Mouse (Mus musculus) hindbrain, embryonic 12.5 days (tissue): ENCODE measurements around the gene Cnr1. TPM values are rescaled to one million over a fixed set of nuclear protein-coding genes. Genes with fewer than 3 reads are reported as not detected.

Source experiments
- ATAC-seq: fragments of 200-750 bp; cut with Nextera tagmentation; 2 replicates; pipeline ENCODE4 v1.8.0; 2017; ENCODE audit warnings: moderate TSS enrichment; ENCODE audit not compliant: low FRiP score
- H3K27ac ChIP-seq: fragments of 300-500 bp; sonication (generic); 2 replicates; pipeline ENCODE4 v1.5.1; 2016; ENCODE audit warnings: mild to moderate bottlenecking
- H3K27me3 ChIP-seq: fragments of 300-500 bp; sonication (generic); 2 replicates; pipeline ENCODE4 v1.6.1; 2016; ENCODE audit warnings: mild to moderate bottlenecking
- H3K36me3 ChIP-seq: fragments of 300-500 bp; sonication (generic); 2 replicates; pipeline ENCODE4 v1.6.1; 2016; ENCODE audit warnings: mild to moderate bottlenecking
- H3K4me1 ChIP-seq: fragments of 300-500 bp; sonication (generic); 2 replicates; pipeline ENCODE4 v1.6.1; 2016
- H3K4me2 ChIP-seq: fragments of 300-500 bp; sonication (generic); replicated peaks from 2 replicates; pipeline ENCODE4 v1.6.1; 2016; ENCODE audit warnings: mild to moderate bottlenecking
- H3K4me3 ChIP-seq: fragments of 300-500 bp; sonication (generic); 2 replicates; pipeline ENCODE4 v1.5.1; 2016; ENCODE audit warnings: mild to moderate bottlenecking
- H3K9ac ChIP-seq: fragments of 300-500 bp; sonication (generic); 2 replicates; pipeline ENCODE4 v1.6.1; 2016; ENCODE audit warnings: mild to moderate bottlenecking, moderate library complexity
- H3K9me3 ChIP-seq: fragments of 300-500 bp; sonication (generic); replicated peaks from 2 replicates; pipeline ENCODE4 v1.6.1; 2016; ENCODE audit warnings: mild to moderate bottlenecking
- WGBS: fragments of 180-500 bp; shearing (Covaris S2); methylation state at CpG from one replicate; pipeline ENCODE4 v1.1.7; 2016; 5-methylcytosine and 5-hydroxymethylcytosine counted together
- polyA plus RNA-seq: library from polyadenylated mRNA; unstranded; fragments of >200 nt; fragmentation: Nextera tagmentation; extraction: Ambion mirVana; gene quantifications from 2 replicates; pipeline ENCODE4 v1.2.1, GENCODE M21; 2016

Cnr1 gene
- polyA plus RNA-seq, 1 experiment from 2014 or later = 40.6 TPM

DNA sequence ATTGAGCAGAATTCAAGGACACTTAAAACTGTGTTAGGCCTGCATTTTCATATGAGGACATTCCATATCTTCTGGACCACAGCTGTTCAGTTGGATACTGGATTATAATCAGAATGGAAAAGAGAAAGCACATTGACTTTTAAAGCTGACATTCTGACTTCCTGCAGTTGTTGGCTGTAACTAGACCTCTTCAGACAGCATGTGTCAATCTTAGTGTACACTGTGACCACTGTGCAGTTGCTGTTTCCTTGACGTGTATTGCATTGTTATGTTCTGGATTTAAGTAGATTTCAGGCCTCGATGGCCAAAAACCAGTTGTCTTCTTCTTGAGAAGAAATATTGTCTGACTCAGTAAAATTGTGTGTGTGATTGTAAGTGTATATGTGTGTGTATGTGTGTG lies 21.3 kb downstream of the Cnr1 start:
- 90% methylated on average over 2 of the region's 2 CpGs for WGBS

DNA sequence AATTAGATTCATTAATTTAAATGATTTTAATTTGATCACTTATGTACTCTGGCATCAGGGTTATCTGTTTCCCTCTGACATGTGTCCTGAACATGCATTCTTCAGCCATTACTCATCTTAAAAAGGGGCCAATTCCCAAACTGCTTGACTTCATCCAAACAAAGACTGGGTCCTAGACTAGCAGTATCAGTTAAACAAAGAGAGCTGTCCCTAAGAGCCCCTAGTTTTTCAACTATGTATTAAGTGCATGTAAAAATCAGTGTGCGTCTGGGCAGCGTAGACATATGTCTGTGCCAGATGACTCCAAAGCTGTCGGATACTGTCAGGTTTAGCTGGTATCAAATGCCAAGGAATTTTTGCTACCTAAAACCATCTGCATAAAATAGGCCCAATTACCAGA lies 23.2 kb downstream of the Cnr1 start:
- peaks cover 2% of the 10 kb centered on the region; the same call in 1 of the 2 replicates for H3K4me1 ChIP-seq
- H3K4me2 ChIP-seq = no peak overlapping the region
- no peak for ATAC-seq
- no peaks in the 10 kb centered on the region for H3K9me3 ChIP-seq
- no peaks in the 10 kb centered on the region for H3K27me3 ChIP-seq
- no peak overlapping the region for H3K27ac ChIP-seq
- no peak overlapping the region for H3K9ac ChIP-seq
- H3K36me3 ChIP-seq = peaks cover 15% of the 10 kb centered on the region
- WGBS = 63% methylated on average over 3 of the region's 3 CpGs
- H3K4me3 ChIP-seq = no peak overlapping the region

More for the DNA sequence above, 21.3 kb downstream of the Cnr1 start:
- H3K9me3 ChIP-seq = no peaks in the 10 kb centered on the region
- ATAC-seq = no peak
- no peak overlapping the region for H3K9ac ChIP-seq
- no peak overlapping the region for H3K4me3 ChIP-seq
- no peak overlapping the region for H3K4me2 ChIP-seq
- H3K27ac ChIP-seq = no peak overlapping the region
- peaks cover 15% of the 10 kb centered on the region for H3K36me3 ChIP-seq
- peaks cover 5% of the 10 kb centered on the region; the same call in 1 of the 2 replicates for H3K4me1 ChIP-seq
- no peaks in the 10 kb centered on the region for H3K27me3 ChIP-seq

DNA sequence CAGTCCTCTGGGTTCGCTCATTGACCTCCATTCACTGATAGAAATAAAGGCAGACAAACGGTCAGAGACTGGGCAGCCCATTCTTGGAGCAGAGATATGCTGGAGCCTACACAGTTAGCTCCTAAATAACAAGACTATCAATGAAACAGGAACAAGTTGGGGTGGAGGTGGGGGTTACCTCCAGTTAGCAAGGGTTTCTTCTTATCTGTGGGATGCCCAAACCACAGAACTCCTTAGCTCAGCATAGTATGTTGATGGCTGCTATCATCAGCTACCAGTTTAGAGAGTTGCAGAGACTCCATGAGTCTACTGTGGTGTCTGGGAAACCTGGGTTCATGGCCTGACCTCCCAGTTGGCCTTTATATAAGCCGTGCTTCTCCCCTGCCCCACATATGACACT lies 33.0 kb downstream of the Cnr1 start:
- H3K4me2 ChIP-seq = no peak overlapping the region
- 86% methylated on average over 3 of the region's 3 CpGs for WGBS
- H3K4me1 ChIP-seq = peaks cover 3% of the 10 kb centered on the region; the same call in 1 of the 2 replicates
- no peaks in the 10 kb centered on the region for H3K36me3 ChIP-seq
- no peak overlapping the region for H3K4me3 ChIP-seq
- H3K27ac ChIP-seq = no peak overlapping the region
- no peaks in the 10 kb centered on the region for H3K27me3 ChIP-seq
- 0 out of 2 replicates have a peak, but pooled peaks cover 4% of the 10 kb centered on the region for H3K9me3 ChIP-seq
- ATAC-seq = no peak
- H3K9ac ChIP-seq = no peak overlapping the region

DNA sequence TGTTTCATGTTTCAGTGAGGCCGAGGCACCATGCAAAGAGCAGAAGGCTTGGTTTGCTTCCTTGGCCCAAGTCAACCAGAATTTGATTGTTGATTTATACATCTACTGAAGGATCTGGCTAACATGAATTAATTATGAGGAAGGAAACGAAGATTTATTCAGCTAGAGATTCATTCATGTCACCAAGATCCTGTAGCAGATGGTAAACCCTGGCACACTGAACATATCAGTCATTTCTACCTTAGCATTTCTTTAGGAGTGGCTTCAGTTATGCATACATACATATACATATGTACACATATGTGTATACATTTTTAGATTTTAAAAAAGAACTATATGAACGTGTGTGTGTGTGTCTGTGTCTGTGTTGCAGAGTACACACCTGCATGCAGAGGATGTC lies 34.1 kb downstream of the Cnr1 start:
- Histone ChIP-seq H3K9ac (no peak overlapping the region), H3K27ac (no peak overlapping the region), H3K36me3 (no peaks in the 10 kb centered on the region), H3K27me3 (no peaks in the 10 kb centered on the region), H3K4me1 (no peaks in the 10 kb centered on the region), H3K4me2 (no peak overlapping the region), H3K4me3 (no peak overlapping the region), H3K9me3 (0 out of 2 replicates have a peak, but pooled peaks cover 4% of the 10 kb centered on the region)
- WGBS = 74% methylated on average over 3 of the region's 3 CpGs
- ATAC-seq = no peak

DNA sequence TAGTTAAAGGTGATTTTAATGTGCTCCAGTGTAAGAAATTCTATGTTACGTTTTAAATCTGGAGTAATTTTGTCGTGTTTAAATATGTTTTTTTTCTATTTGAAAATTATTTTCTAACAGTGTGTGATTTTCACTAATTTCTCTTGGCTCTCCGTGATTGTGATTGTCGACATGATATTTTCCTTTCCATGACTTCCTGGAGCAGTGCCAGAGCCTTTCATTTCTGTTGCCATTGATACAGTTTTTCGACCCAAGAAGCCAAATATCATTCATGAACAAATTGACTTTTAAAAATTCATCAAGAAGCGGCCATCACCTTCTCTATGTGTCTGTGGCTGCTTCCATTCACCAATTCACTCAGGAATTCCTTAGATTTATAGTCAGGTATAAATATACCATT lies 35.4 kb downstream of the Cnr1 start:
- ATAC-seq = no peak
- no peak overlapping the region for H3K9ac ChIP-seq
- no peaks in the 10 kb centered on the region for H3K27me3 ChIP-seq
- no peak overlapping the region for H3K4me3 ChIP-seq
- H3K9me3 ChIP-seq = 0 out of 2 replicates have a peak, but pooled peaks cover 4% of the 10 kb centered on the region
- no peaks in the 10 kb centered on the region for H3K4me1 ChIP-seq
- no peaks in the 10 kb centered on the region for H3K36me3 ChIP-seq
- no peak overlapping the region for H3K4me2 ChIP-seq
- no peak overlapping the region for H3K27ac ChIP-seq
- WGBS = 89% methylated on average over 6 of the region's 6 CpGs

DNA sequence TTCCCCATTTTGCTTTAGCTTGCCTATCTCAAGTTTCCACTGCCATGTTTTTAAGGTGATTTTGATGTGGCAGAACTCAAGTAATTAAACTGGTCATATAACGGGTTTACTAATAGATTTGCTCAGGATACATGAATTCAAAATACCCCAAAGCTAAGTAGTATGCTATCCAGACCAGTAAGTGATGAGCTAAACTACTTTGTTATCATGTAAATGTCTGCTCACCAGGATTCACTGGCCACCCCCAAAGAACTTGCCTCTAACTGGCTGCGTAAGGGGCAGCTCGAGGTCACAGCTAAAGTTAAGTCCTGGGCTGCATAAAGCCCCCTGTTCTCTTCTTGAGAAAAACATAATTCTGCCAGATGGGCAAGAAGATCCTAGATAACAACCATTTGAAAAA lies 46.3 kb downstream of the Cnr1 start:
- H3K4me2 ChIP-seq = no peak overlapping the region
- no peak for ATAC-seq
- no peak overlapping the region for H3K4me3 ChIP-seq
- H3K4me1 ChIP-seq = 0 out of 2 replicates have a peak, but pooled peaks cover 2% of the 10 kb centered on the region
- no peak overlapping the region for H3K9ac ChIP-seq
- no peak overlapping the region for H3K27ac ChIP-seq
- WGBS = 78% methylated on average over 3 of the region's 3 CpGs
- no peaks in the 10 kb centered on the region for H3K36me3 ChIP-seq
- H3K27me3 ChIP-seq = no peaks in the 10 kb centered on the region
- no peaks in the 10 kb centered on the region for H3K9me3 ChIP-seq

DNA sequence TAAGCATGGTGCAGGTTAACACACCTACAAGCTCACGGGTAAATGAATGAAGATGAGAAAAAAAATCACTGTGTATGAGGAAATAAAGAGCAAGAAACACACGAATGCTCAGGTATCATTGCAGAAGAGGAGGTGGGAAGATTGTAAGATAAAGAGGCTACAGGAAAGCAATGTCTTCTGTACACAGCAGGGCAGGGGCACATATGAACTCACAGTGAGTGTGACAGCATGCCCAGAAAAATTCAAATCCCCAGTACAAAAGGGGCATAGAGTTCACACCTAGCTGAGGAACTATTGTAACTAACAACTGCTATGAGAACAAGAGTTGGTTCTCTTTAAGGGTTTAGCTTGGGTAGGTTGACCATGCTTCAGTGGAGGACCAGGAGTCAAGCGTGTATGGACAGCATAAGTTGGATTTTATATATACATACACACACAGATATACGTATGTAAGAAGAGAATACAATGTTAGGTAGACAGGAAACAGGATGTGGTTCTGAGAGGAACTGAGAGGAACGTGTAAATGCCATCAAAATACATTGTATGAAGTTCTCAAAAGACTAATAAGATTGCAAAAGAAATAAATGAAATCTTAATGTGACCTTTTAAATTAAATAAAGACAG lies 64.2 kb downstream of the Cnr1 start:
- no peak overlapping the region for H3K4me2 ChIP-seq
- no peaks in the 10 kb centered on the region for H3K36me3 ChIP-seq
- H3K4me3 ChIP-seq = no peak overlapping the region
- 76% methylated on average over 5 of the region's 5 CpGs for WGBS
- no peaks in the 10 kb centered on the region for H3K9me3 ChIP-seq
- ATAC-seq = no peak
- H3K4me1 ChIP-seq = no peaks in the 10 kb centered on the region; the same call in 1 of the 2 replicates
- no peak overlapping the region for H3K9ac ChIP-seq
- no peak overlapping the region for H3K27ac ChIP-seq
- no peaks in the 10 kb centered on the region for H3K27me3 ChIP-seq

DNA sequence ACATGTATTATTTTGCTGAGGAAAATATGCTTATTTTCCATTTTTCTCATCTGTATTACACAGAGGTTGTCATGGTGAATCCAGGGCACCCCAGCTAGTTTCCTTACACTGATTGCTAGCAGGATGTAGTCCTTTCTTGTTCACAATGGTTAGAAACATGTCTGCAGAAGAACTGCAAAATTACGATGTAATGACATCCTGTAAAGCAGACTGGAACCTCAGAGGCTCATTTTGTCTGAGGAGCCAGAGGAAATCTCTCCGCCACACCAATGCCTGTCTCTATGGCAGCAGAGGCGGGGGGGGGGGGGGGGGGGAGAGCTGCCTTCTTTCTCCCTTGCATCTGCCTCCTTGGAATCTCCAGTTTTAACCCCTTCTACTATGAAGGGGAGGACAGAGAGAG lies 68.3 kb downstream of the Cnr1 start:
- WGBS = 39% methylated on average over 3 of the region's 3 CpGs
- Histone ChIP-seq H3K9me3 (no peaks in the 10 kb centered on the region), H3K4me1 (no peaks in the 10 kb centered on the region; the same call in 1 of the 2 replicates), H3K9ac (no peak overlapping the region), H3K4me2 (no peak overlapping the region), H3K27me3 (no peaks in the 10 kb centered on the region), H3K27ac (no peak overlapping the region), H3K4me3 (no peak overlapping the region), H3K36me3 (no peaks in the 10 kb centered on the region)
- ATAC-seq = no peak

DNA sequence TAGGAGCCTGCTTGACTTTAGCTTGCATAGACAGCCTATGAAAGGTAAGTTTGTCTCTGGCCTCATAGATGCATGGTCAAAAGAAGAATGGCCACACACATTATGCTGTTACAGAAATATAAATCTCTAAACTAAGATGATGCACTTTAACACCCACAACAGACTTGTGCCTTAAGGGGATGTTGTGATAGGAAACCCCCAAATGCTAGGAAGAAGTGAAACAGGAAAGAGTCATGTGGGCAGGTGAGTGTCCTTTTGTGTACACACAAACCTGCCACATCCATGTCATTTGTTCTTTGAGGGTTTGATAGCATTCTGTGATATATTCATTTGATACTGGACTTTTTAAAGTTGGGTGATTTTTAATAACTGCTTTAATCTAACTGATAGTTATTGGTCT lies 72.0 kb downstream of the Cnr1 start:
- Histone ChIP-seq H3K4me1 (no peaks in the 10 kb centered on the region; the same call in 1 of the 2 replicates), H3K36me3 (no peaks in the 10 kb centered on the region), H3K9ac (no peak overlapping the region), H3K4me3 (no peak overlapping the region), H3K4me2 (no peak overlapping the region), H3K27me3 (no peaks in the 10 kb centered on the region), H3K27ac (no peak overlapping the region), H3K9me3 (no peaks in the 10 kb centered on the region)
- no peak for ATAC-seq

Other genes with a start within 250 kb of the Cnr1 start
- gene Spaca1, start 125.6 kb downstream of the Cnr1 start, polyA plus RNA-seq = 2.2 and 2.8 TPM in 2 replicates